Mouse (Mus musculus): ENCODE measurements around the gene Tppp.

DNA sequence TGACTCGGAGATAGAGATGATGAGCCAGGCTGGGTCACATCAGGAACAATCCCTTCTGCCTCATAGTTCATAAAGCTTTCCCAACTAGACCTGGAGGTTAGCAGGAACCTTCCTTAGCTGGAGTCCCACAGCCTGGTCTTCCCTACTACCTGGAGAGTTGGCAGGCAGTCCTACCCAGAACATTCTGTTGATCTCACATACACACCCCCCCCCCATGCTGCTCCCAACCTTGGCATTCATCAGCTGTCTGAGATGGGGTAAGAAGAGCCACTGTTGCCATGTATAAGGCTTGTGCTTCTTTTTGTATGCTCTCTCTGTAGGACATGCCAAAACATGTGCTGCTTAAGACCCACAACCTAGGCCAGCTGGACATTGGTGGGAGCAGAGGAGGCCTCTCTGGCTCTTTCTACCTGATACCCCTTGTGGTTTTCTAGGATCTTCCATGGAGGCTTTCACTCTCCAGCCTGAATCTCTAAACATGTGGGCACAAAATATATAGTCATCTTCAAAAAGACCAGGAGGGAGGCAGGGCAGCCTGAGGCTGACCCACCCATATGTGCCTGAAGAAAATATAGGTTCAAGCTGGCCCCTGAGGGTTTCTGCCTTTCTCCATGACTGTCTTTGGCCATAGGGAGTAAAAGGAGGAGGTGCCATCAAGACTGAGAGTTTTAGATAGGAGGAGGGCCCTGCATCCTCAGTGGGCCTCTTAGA lies 54.3 kb downstream of the Tppp start:
- no peak for TF ChIP-seq CTCF (IDR thresholded peaks at IDR 0.05)
- TF ChIP-seq POLR2A (IDR thresholded peaks at IDR 0.05; ENCODE audit: insufficient read depth, low read depth, low read length), result no peak
- no peak for TF ChIP-seq EP300 (IDR thresholded peaks at IDR 0.05; ENCODE audit: insufficient read depth, low read depth, low read length)
